Mouse (Mus musculus) neural tube, embryonic 14.5 days (tissue): ENCODE data around the gene Rnps1. TPM values are rescaled to one million over a fixed set of nuclear protein-coding genes. Genes with fewer than 3 reads are reported as not detected.
A peak's percentile ranks its signal among the peaks of the same experiment; 100 is the strongest.
"Not testable (repeated sequence)": the region's sequence is repeated elsewhere in the genome, so short reads cannot be mapped to it uniquely, and the experiment has no call there.

ENCODE experiments used
- ATAC-seq: fragments of 200-750 bp; cut with Nextera tagmentation; 2 replicates; pipeline ENCODE4 v1.8.0; 2017; ENCODE audit warnings: low read depth, mild to moderate bottlenecking, moderate TSS enrichment, moderate library complexity
- H3K27ac ChIP-seq: fragments of 300-500 bp; sonication (generic); 2 replicates; pipeline ENCODE4 v1.5.1; 2014; ENCODE audit warnings: low read depth, mild to moderate bottlenecking, control low read depth, low read length, moderate library complexity, mixed read lengths
- H3K27me3 ChIP-seq: fragments of 300-500 bp; sonication (generic); 2 replicates; pipeline ENCODE4 v1.6.1; 2014; ENCODE audit warnings: low read length; ENCODE audit not compliant: control insufficient read depth, insufficient read depth
- H3K36me3 ChIP-seq: fragments of 300-500 bp; sonication (generic); 2 replicates; pipeline ENCODE4 v1.6.1; 2014; ENCODE audit warnings: low read length, mixed read lengths; ENCODE audit not compliant: control insufficient read depth, insufficient read depth
- H3K4me1 ChIP-seq: fragments of 300-500 bp; sonication (generic); 2 replicates; pipeline ENCODE4 v1.6.1; 2014; ENCODE audit warnings: low read length; ENCODE audit not compliant: control insufficient read depth, insufficient read depth
- H3K4me2 ChIP-seq: fragments of 300-500 bp; sonication (generic); 2 replicates; pipeline ENCODE4 v1.6.1; 2014; ENCODE audit warnings: mild to moderate bottlenecking, low read depth, low read length, control low read depth
- H3K4me3 ChIP-seq: fragments of 300-500 bp; sonication (generic); 2 replicates; pipeline ENCODE4 v1.5.1; 2014; ENCODE audit warnings: low read depth, low read length, control low read depth, mixed read lengths
- H3K9ac ChIP-seq: fragments of 300-500 bp; sonication (generic); replicated peaks from 2 replicates; pipeline ENCODE4 v1.6.1; 2014; ENCODE audit warnings: low read depth, mild to moderate bottlenecking, control low read depth, low read length, mixed read lengths
- H3K9me3 ChIP-seq: fragments of 300-500 bp; sonication (generic); 2 replicates; pipeline ENCODE4 v1.6.1; 2016; ENCODE audit warnings: low read length; ENCODE audit not compliant: control insufficient read depth
- WGBS: fragments of 180-500 bp; shearing (Covaris S2); extraction: QIAGEN DNeasy Blood & Tissue Kit; methylation state at CpG from one replicate; pipeline ENCODE4 v1.1.7; 2014; 5-methylcytosine and 5-hydroxymethylcytosine counted together
- polyA plus RNA-seq: library from polyadenylated mRNA; unstranded; fragments of >200 nt; fragmentation: Nextera tagmentation; extraction: Ambion mirVana; gene quantifications from 2 replicates; pipeline ENCODE4 v1.2.1, GENCODE M21; 2014

Rnps1 gene
- polyA plus RNA-seq, 1 experiment from 2014 or later: 285 TPM

- no peaks in the 10 kb centered on the region for H3K4me1 ChIP-seq
- no peak within 1 kb of the TSS for H3K4me3 ChIP-seq
- no peak within 1 kb of the TSS for H3K9ac ChIP-seq
- H3K4me2 ChIP-seq: no peak within 1 kb of the TSS
- WGBS: 79% methylated on average over 7 of the region's 7 CpGs
- H3K27ac ChIP-seq: no peak within 1 kb of the TSS
- ATAC-seq: no peak
- H3K9me3 ChIP-seq: no peaks in the 10 kb centered on the region
- peaks cover 67% of the 10 kb centered on the region for H3K36me3 ChIP-seq
- no peaks in the 10 kb centered on the region for H3K27me3 ChIP-seq
Observed at GRCm38 (mm10) chr17:24442632-24443155, 28.3 kb downstream of the Rnps1 start, which contains the start of gene Dnase1l2. TSS of gene Dnase1l2 (minus strand) at chr17:24443105.

DNA sequence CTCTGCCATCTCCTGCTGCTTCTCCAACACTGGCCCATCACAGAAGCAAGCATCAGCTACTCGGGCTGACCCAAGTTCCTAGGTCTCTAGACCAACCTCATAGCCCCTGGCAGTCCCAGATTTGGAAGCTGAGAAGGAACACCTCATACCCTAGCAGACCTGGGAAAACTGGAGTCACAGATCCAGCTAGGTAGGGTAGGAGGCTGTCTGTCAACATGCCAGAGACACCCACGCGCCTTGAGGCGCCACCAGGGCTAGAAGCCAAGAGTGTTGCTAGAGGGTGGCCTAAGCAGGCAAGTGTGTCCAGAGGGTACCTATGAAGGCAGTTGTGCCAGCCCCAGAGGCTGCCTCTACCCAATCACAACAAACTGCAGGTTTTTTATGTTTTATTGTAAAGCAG is 29.0 kb downstream of the Rnps1 start:
- Histone ChIP-seq H3K4me1 (no peaks in the 10 kb centered on the region), H3K4me3 (no peak overlapping the region), H3K4me2 (no peak overlapping the region), H3K27me3 (no peaks in the 10 kb centered on the region), H3K27ac (no peak overlapping the region), H3K36me3 (peaks cover 71% of the 10 kb centered on the region), H3K9ac (no peak overlapping the region), H3K9me3 (no peaks in the 10 kb centered on the region)
- WGBS: 95% methylated on average over 4 of the region's 4 CpGs
- no peak for ATAC-seq

DNA sequence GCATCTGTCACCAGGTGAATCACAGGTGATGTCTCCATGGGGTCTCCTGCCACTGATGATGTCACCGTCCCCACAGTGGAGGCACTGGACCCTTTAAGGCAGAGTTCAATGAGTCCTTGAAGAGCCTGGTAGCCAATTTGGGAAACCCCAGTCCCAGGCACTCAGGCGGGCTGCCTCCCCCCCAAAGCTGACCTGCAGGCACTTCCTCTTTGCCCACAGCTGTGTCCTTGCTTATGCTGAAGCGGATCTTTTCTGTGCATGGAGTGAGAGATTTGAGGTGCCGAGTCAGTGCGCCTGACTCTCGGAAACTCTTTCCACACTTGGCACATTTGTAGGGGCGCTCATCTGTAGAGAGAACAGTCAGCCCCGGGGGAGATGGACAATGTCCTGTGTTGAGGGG is 32.2 kb downstream of the Rnps1 start:
- Histone ChIP-seq H3K4me2 (no peak overlapping the region), H3K36me3 (peaks cover 75% of the 10 kb centered on the region), H3K27me3 (no peaks in the 10 kb centered on the region), H3K4me3 (no peak overlapping the region), H3K4me1 (no peaks in the 10 kb centered on the region), H3K9me3 (no peaks in the 10 kb centered on the region), H3K9ac (no peak overlapping the region), H3K27ac (no peak overlapping the region)
- 95% methylated on average over 8 of the region's 8 CpGs for WGBS
- ATAC-seq: no peak

DNA sequence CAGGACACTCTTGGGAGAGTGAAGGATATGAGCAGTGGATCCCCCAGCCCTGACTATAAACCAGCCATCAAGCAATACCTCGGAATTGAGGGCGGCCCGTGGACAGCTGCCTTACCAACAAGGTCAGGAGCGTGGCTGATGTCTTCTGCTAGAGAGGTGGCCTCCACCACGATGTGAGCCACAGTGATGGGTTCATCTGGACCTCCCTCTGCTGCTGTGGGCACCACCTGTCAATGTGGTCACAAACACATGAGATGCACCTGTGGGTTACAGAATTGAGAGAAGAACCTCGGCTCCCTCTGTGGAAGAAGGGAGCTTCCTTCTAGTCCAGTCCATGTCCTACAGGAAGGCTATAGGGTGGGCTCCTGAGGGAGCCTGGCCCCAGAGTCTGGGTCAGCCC is 35.1 kb downstream of the Rnps1 start:
- Histone ChIP-seq H3K9me3 (no peaks in the 10 kb centered on the region), H3K27me3 (no peaks in the 10 kb centered on the region), H3K4me2 (no peak overlapping the region), H3K27ac (no peak overlapping the region), H3K4me3 (no peak overlapping the region), H3K4me1 (peaks cover 11% of the 10 kb centered on the region), H3K9ac (no peak overlapping the region), H3K36me3 (peaks cover 58% of the 10 kb centered on the region)
- 95% methylated on average over 6 of the region's 6 CpGs for WGBS
- ATAC-seq: no peak

- Histone ChIP-seq H3K9me3 (no peaks in the 10 kb centered on the region), H3K4me1 (peaks cover 11% of the 10 kb centered on the region), H3K27ac (no peak overlapping the region), H3K27me3 (no peaks in the 10 kb centered on the region), H3K9ac (no peak overlapping the region), H3K4me2 (no peak overlapping the region), H3K4me3 (no peak overlapping the region), H3K36me3 (peaks cover 43% of the 10 kb centered on the region)
- ATAC-seq: no peak
- WGBS: 94% methylated on average over 6 of the region's 6 CpGs
Observed at GRCm38 (mm10) chr17:24451220-24451619, 36.9 kb downstream of the Rnps1 start.

DNA sequence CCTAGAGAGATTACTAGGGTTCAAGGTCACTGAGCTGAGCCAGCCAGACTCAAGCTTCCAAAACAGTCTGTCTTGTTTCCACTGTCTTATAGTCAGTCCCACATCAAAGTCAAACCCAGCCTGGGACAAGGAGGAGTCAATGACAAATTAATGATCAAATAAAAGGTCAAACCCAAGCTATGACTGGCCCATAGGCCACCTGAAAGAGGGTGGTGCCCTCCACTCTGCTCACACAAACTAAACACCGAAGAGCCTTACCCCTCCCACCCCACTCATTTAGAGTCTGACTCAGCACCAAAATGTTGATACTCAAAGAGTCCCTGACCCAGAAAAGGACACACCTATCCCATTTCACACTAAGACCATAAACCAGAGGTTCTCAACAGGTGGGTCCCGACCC is 39.0 kb downstream of the Rnps1 start:
- Histone ChIP-seq H3K27me3 (no peaks in the 10 kb centered on the region), H3K4me1 (peaks cover 11% of the 10 kb centered on the region), H3K4me3 (no peak overlapping the region), H3K36me3 (peaks cover 24% of the 10 kb centered on the region), H3K9ac (no peak overlapping the region), H3K27ac (no peak overlapping the region), H3K4me2 (no peak overlapping the region; the same call in 1 of the 2 replicates), H3K9me3 (no peaks in the 10 kb centered on the region)
- 93% methylated on average over 2 of the region's 2 CpGs for WGBS
- ATAC-seq: no peak

- Histone ChIP-seq H3K36me3 (peaks cover 20% of the 10 kb centered on the region), H3K4me3 (peak overlapping the region; percentile 91), H3K4me2 (peak overlapping the region; percentile 53), H3K9ac (peak overlapping the region; percentile 92), H3K27me3 (no peaks in the 10 kb centered on the region), H3K27ac (peak overlapping the region; percentile 95), H3K9me3 (no peaks in the 10 kb centered on the region), H3K4me1 (peaks cover 11% of the 10 kb centered on the region)
- ATAC-seq: no peak
- WGBS: 9% methylated on average over 14 of the region's 14 CpGs
Observed at GRCm38 (mm10) chr17:24454218-24454755, 39.9 kb downstream of the Rnps1 start.

GRCm38 (mm10) chr17:24454756-24455522 is 40.6 kb downstream of the Rnps1 start:
- peak overlapping the region; percentile 91 for H3K4me3 ChIP-seq
- H3K9ac ChIP-seq: peak overlapping the region; percentile 92
- ATAC-seq: peak; percentile 94
- H3K9me3 ChIP-seq: no peaks in the 10 kb centered on the region
- peaks cover 13% of the 10 kb centered on the region for H3K36me3 ChIP-seq
- H3K27ac ChIP-seq: peak overlapping the region; percentile 95
- H3K4me2 ChIP-seq: peak overlapping the region; percentile 53
- peaks cover 11% of the 10 kb centered on the region for H3K4me1 ChIP-seq
- H3K27me3 ChIP-seq: no peaks in the 10 kb centered on the region
- WGBS: under 1% methylated on average over 58 of the region's 67 CpGs

- not testable (repeated sequence) for H3K27ac ChIP-seq, ATAC-seq, H3K9me3 ChIP-seq, H3K27me3 ChIP-seq, H3K36me3 ChIP-seq, H3K9ac ChIP-seq
- WGBS: 53% methylated on average over 10 of the region's 10 CpGs
- Histone ChIP-seq H3K4me1 (peaks cover 11% of the 10 kb centered on the region), H3K4me2 (peak overlapping the region; percentile 31; the same call in 1 of the 2 replicates), H3K4me3 (peak overlapping the region; percentile 91; the same call in 1 of the 2 replicates)
Observed at GRCm38 (mm10) chr17:24455523-24456206, 41.3 kb downstream of the Rnps1 start.
